Mouse (Mus musculus) right cerebral cortex, postnatal 10 days (tissue): ENCODE data around the gene Ppp1r14c.

Experiments used
- DNase-seq, 2 experiments: peaks; one replicate each; pipeline ENCODE4 v3.0.0; 2021; ENCODE audit warnings: low spot score in 2 of 2

Gene Ppp1r14c

GRCm38 (mm10) chr10:3366036-3366869, at the start of gene Ppp1r14c:
Ppp1r14c (plus strand) TSS chr10:3366057.
- peak; percentile 77 to 82 for DNase-seq

- DNase-seq, result no peak
These were observed 44.5 kb upstream of the Ppp1r14c start for GRCm38 (mm10) chr10:3321406-3321805.

- peak in 1 of 2 experiments; percentile 26 for DNase-seq
These were observed 40.4 kb upstream of the Ppp1r14c start for GRCm38 (mm10) chr10:3325447-3325846.

GRCm38 (mm10) chr10:3332880-3333279, 33.0 kb upstream of the Ppp1r14c start:
- peak; percentile 84 to 89 for DNase-seq

GRCm38 (mm10) chr10:3334570-3334969, 31.3 kb upstream of the Ppp1r14c start:
- no peak for DNase-seq

- no peak for DNase-seq
These were observed 29.0 kb upstream of the Ppp1r14c start for GRCm38 (mm10) chr10:3336729-3337329.

GRCm38 (mm10) chr10:3337330-3337901, 28.4 kb upstream of the Ppp1r14c start:
- DNase-seq, result peak in 1 of 2 experiments; percentile 23

- no peak for DNase-seq
These were observed 20.2 kb upstream of the Ppp1r14c start for GRCm38 (mm10) chr10:3345706-3346105.

- DNase-seq, result no peak
These were observed 6.3 kb upstream of the Ppp1r14c start for GRCm38 (mm10) chr10:3359531-3359930.

GRCm38 (mm10) chr10:3365671-3366035, 204 bp upstream of the Ppp1r14c start:
- DNase-seq, result peak; percentile 39 to 46

GRCm38 (mm10) chr10:3366870-3367431, 1.1 kb downstream of the Ppp1r14c start:
- peak; percentile 53 to 61 for DNase-seq

- DNase-seq, result peak; percentile 42 to 51
These were observed 1.6 kb downstream of the Ppp1r14c start for GRCm38 (mm10) chr10:3367440-3367839.

GRCm38 (mm10) chr10:3383176-3383575, 17.3 kb downstream of the Ppp1r14c start:
- no peak for DNase-seq

GRCm38 (mm10) chr10:3392251-3392650, 26.4 kb downstream of the Ppp1r14c start:
- DNase-seq, result no peak

GRCm38 (mm10) chr10:3393548-3393947, 27.7 kb downstream of the Ppp1r14c start:
- DNase-seq, result no peak

- DNase-seq, result peak; percentile 78
These were observed 28.3 kb downstream of the Ppp1r14c start for GRCm38 (mm10) chr10:3394193-3394592.

GRCm38 (mm10) chr10:3394671-3395288, 28.9 kb downstream of the Ppp1r14c start:
- DNase-seq, result peak in 1 of 2 experiments; percentile 62

GRCm38 (mm10) chr10:3395341-3395931, 29.6 kb downstream of the Ppp1r14c start:
- no peak for DNase-seq

- DNase-seq, result no peak
These were observed 30.3 kb downstream of the Ppp1r14c start for GRCm38 (mm10) chr10:3396008-3396795.

GRCm38 (mm10) chr10:3397406-3397805, 31.5 kb downstream of the Ppp1r14c start:
- no peak for DNase-seq

- no peak for DNase-seq
These were observed 32.2 kb downstream of the Ppp1r14c start for GRCm38 (mm10) chr10:3398051-3398450.
